Mouse (Mus musculus) forebrain, postnatal 0 days (tissue): ENCODE results near the gene Cabp7. TPM values are rescaled to one million over a fixed set of nuclear protein-coding genes. Genes with fewer than 3 reads are reported as not detected.

Experiments
- ATAC-seq: fragments of 200-750 bp; cut with Nextera tagmentation; 2 replicates; pipeline ENCODE4 v1.8.0; 2017; ENCODE audit warnings: mild to moderate bottlenecking, moderate library complexity
- DNase-seq: peaks from one replicate; pipeline ENCODE4 v3.0.0-alpha.2; 2015
- H3K27ac ChIP-seq: fragments of 300-500 bp; sonication (generic); 2 replicates; pipeline ENCODE4 v1.5.1; 2014; ENCODE audit warnings: low read depth, mild to moderate bottlenecking, antibody characterized with exemption, low read length, moderate library complexity, mixed read lengths
- H3K27me3 ChIP-seq: fragments of 300-500 bp; sonication (generic); 2 replicates; pipeline ENCODE4 v1.6.1; 2014; ENCODE audit warnings: mild to moderate bottlenecking, low read length, mixed read lengths; ENCODE audit not compliant: insufficient read depth
- H3K36me3 ChIP-seq: fragments of 300-500 bp; sonication (generic); 2 replicates; pipeline ENCODE4 v1.6.1; 2014; ENCODE audit warnings: mild to moderate bottlenecking, moderate library complexity; ENCODE audit not compliant: insufficient read depth
- H3K4me1 ChIP-seq: fragments of 300-500 bp; sonication (generic); 2 replicates; pipeline ENCODE4 v1.6.1; 2014; ENCODE audit warnings: antibody characterized with exemption; ENCODE audit not compliant: insufficient read depth
- H3K4me2 ChIP-seq: fragments of 300-500 bp; sonication (generic); 2 replicates; pipeline ENCODE4 v1.6.1; 2014; ENCODE audit warnings: low read depth, mild to moderate bottlenecking, moderate library complexity
- H3K4me3 ChIP-seq: fragments of 300-500 bp; sonication (generic); 2 replicates; pipeline ENCODE4 v1.5.1; 2014; ENCODE audit warnings: low read depth, low read length, mixed read lengths
- H3K9ac ChIP-seq: fragments of 300-500 bp; sonication (generic); 2 replicates; pipeline ENCODE4 v1.6.1; 2014; ENCODE audit warnings: mild to moderate bottlenecking
- H3K9me3 ChIP-seq: fragments of 300-500 bp; sonication (generic); 2 replicates; pipeline ENCODE4 v1.6.1; 2016; ENCODE audit warnings: low read length
- CTCF ChIP-seq: sonication (generic); IDR thresholded peaks from 2 replicates; pipeline ENCODE4 v1.5.1; 2016; ENCODE audit warnings: antibody characterized with exemption, control low read depth, low read depth
- WGBS: fragments of 180-500 bp; shearing (Covaris S2); extraction: QIAGEN DNeasy Blood & Tissue Kit; methylation state at CpG from one replicate; pipeline ENCODE4 v1.1.7; 2014; 5-methylcytosine and 5-hydroxymethylcytosine counted together
- polyA plus RNA-seq: library from polyadenylated mRNA; unstranded; fragments of >200 nt; fragmentation: Nextera tagmentation; extraction: Ambion mirVana; gene quantifications from 2 replicates; pipeline ENCODE4 v1.2.1, GENCODE M21; 2015
- total RNA-seq: library from RNA; depleted of rRNA; stranded (reverse); fragments of >200 nt; gene quantifications from 2 replicates; pipeline ENCODE4 v1.2.3, GENCODE M21; 2014

The Cabp7 gene
- total and polyA plus RNA-seq, 2 experiments from 2014 or later: 1.6 to 5.3 TPM

DNA sequence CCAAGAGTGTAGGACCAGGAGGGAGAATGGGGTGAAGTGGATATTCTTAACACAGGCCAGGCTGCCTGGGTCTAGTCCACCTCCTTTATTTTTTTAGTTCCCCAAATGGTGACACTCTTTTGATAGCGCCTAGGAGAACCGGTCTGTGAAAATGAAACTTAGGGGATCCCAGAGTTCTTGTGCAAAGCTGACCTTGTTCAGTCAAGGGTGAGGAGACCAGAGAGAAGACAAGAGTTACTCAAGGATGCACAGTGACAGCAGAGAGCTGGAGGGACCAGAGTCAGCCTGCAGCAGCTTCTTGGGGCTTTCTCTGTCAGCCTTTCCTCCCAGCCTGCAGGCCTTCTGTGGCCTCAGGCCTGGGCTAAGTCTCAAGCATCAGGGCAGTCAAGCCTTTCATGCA lies 15.9 kb upstream of the Cabp7 start:
- WGBS: 29% methylated on average over 2 of the region's 2 CpGs
- H3K27ac ChIP-seq: no peak overlapping the region
- ATAC-seq: no peak

DNA sequence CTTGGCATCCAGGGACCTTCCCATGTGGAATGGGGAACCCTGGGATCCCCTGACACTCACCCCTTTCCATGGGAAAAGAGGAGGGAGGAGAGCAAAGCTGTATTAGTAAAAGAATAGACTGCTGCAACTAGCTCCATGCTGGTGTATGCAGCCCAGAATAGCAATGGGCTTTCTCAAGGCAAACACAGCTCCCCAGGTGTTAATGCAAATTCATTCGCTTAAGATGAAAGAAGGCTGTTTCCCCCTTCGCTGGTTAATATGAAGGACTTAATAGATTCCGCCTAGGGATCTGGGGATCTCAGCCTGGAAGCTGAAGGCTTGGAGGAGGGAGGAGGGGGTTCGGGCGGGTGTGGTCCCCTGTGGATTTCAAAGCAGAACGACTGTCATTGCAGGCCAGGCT lies 15.4 kb upstream of the Cabp7 start:
- ATAC-seq (peak; percentile 46; the same call in 1 of the 2 replicates), DNase-seq (no peak)
- peak overlapping the region; percentile 6 for H3K9ac ChIP-seq

More for the DNA sequence above, 15.9 kb upstream of the Cabp7 start:
- Histone ChIP-seq H3K9me3 (no peaks in the 10 kb centered on the region), H3K4me3 (no peak overlapping the region), H3K4me1 (no peaks in the 10 kb centered on the region), H3K4me2 (no peak overlapping the region), H3K36me3 (0 out of 2 replicates have a peak, but pooled peaks cover 9% of the 10 kb centered on the region), H3K9ac (peak overlapping the region; percentile 6; the same call in 1 of the 2 replicates), H3K27me3 (no peaks in the 10 kb centered on the region)
- TF ChIP-seq CTCF: no peak
- DNase-seq: no peak

DNA sequence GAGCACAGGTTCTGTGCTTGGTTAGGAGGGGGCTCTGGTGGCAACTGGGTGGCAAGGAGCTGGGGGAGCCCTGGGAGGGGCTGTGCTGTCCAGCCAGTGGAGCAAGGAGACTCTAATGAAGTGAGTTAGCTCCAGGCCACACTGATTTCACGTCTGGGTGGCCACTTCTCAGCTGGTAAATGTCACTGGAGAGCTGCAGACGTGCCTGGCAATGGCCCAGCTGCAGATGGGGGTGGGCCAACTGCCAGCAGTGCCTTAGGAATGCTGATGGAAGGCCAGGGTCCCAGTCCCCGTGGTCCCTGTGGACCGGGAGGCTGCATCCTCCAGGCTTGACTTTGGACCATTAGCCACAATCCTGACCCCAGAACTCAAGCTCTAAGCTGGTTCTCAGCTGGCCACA lies 13.9 kb upstream of the Cabp7 start:
- no peak for DNase-seq
- 20% methylated on average over 4 of the region's 4 CpGs for WGBS
- no peak for ATAC-seq

More for the DNA sequence above, 15.4 kb upstream of the Cabp7 start:
- no peak for TF ChIP-seq CTCF
- no peak overlapping the region for H3K4me3 ChIP-seq
- H3K27ac ChIP-seq: no peak overlapping the region
- H3K4me1 ChIP-seq: no peaks in the 10 kb centered on the region
- H3K9me3 ChIP-seq: no peaks in the 10 kb centered on the region
- no peaks in the 10 kb centered on the region for H3K27me3 ChIP-seq
- WGBS: 18% methylated on average over 6 of the region's 6 CpGs
- H3K36me3 ChIP-seq: 0 out of 2 replicates have a peak, but pooled peaks cover 6% of the 10 kb centered on the region
- H3K4me2 ChIP-seq: no peak overlapping the region

DNA sequence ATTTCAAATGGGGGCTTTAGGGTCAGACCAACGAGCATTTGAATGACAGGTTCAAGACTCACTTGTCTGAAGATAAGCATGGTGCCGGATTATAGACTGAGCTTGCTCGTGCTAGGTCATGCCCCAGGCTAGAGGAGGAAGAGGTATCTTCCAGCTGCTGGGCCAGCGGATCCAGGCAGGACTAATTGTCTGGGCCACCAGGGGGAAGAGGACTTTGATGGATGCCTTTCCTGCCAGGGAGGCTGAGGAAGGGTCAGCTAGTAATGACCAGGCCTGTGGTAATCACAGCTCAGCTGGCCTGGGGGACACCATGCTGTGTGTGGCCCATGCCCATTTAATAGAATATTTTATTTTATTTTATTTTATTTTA lies 11.2 kb upstream of the Cabp7 start:
- no peak overlapping the region for H3K4me2 ChIP-seq
- H3K27ac ChIP-seq: no peak overlapping the region
- H3K9me3 ChIP-seq: no peaks in the 10 kb centered on the region
- 58% methylated on average over 4 of the region's 4 CpGs for WGBS
- DNase-seq (no peak), ATAC-seq (no peak)
- no peaks in the 10 kb centered on the region for H3K27me3 ChIP-seq
- no peaks in the 10 kb centered on the region for H3K4me1 ChIP-seq
- no peaks in the 10 kb centered on the region for H3K36me3 ChIP-seq
- H3K4me3 ChIP-seq: no peak overlapping the region
- TF ChIP-seq CTCF: no peak
- H3K9ac ChIP-seq: no peak overlapping the region

More for the DNA sequence above, 13.9 kb upstream of the Cabp7 start:
- H3K4me2 ChIP-seq: no peak overlapping the region
- H3K27ac ChIP-seq: no peak overlapping the region
- no peak for TF ChIP-seq CTCF
- H3K9ac ChIP-seq: no peak overlapping the region
- no peaks in the 10 kb centered on the region for H3K27me3 ChIP-seq
- no peaks in the 10 kb centered on the region for H3K4me1 ChIP-seq
- no peaks in the 10 kb centered on the region for H3K9me3 ChIP-seq
- H3K36me3 ChIP-seq: 0 out of 2 replicates have a peak, but pooled peaks cover 2% of the 10 kb centered on the region
- H3K4me3 ChIP-seq: no peak overlapping the region

DNA sequence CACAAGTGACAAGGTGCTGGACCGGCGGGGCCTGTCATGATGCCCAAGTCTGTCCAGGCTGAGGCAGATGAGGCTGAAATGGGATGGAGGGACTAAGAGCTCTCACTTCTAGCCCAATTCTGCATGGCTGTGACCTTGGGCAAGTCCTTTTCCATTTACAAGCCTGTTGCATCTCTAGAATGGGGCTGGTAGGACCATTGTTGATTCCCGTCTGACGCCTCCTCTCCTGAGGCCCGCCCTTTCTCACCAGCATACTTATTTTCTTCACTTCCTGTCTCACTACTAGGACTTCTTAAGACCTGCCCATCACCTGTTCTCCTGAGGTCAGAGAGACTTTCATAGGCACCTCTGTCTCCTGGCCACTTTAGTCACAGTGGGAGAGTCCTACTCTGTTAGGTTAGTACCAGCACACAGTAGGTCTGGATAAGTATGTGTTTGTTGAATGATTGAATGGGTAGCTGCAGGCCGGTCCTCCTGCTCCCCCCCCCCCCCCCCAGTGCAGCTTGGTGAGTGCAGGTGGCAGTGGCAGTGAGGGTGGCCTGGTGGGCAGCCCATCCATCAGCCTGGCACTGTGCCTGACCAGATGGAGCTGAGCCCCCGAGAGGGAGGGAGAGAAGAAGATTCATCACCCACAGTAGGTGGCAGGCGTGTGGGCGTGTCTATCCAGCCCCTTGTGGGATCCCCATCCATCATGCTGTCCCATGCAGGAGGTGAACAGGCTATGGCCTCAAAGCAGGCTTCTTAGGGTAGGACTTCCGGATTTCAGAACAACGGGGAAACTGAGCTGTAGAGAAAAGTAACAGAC lies 10.6 kb upstream of the Cabp7 start:
- Histone ChIP-seq H3K27ac (no peak overlapping the region), H3K27me3 (no peaks in the 10 kb centered on the region), H3K4me2 (no peak overlapping the region), H3K9ac (no peak overlapping the region), H3K9me3 (no peaks in the 10 kb centered on the region), H3K4me3 (no peak overlapping the region), H3K4me1 (no peaks in the 10 kb centered on the region), H3K36me3 (no peaks in the 10 kb centered on the region)
- 69% methylated on average over 11 of the region's 11 CpGs for WGBS
- no peak for TF ChIP-seq CTCF
- no peak for ATAC-seq
- DNase-seq: no peak

DNA sequence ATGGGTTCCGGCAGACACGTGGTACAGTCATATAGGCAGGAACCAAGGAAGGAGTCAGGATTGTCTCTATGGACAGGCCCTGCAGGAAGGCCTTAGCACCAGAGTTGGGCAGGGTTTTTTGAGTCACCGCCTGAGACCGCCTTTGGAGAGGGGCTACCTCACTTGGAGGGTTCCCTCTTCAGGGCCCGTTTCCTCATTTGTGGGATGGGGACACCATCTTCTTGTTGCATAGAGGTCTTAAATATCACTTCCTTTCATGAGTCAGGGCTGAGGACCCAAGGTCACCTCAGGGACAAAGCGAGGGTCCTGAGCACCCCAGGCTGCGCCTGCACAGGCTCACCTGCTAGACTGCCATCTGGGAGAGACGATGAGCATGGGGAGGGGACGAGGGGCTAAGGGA lies 9.9 kb upstream of the Cabp7 start:
- no peaks in the 10 kb centered on the region for H3K36me3 ChIP-seq
- no peaks in the 10 kb centered on the region for H3K9me3 ChIP-seq
- no peak overlapping the region for H3K9ac ChIP-seq
- no peak overlapping the region for H3K4me2 ChIP-seq
- no peaks in the 10 kb centered on the region for H3K27me3 ChIP-seq
- ATAC-seq (no peak), DNase-seq (no peak)
- no peak overlapping the region for H3K4me3 ChIP-seq
- no peak overlapping the region for H3K27ac ChIP-seq
- no peaks in the 10 kb centered on the region for H3K4me1 ChIP-seq
- no peak for TF ChIP-seq CTCF
- 85% methylated on average over 9 of the region's 9 CpGs for WGBS

DNA sequence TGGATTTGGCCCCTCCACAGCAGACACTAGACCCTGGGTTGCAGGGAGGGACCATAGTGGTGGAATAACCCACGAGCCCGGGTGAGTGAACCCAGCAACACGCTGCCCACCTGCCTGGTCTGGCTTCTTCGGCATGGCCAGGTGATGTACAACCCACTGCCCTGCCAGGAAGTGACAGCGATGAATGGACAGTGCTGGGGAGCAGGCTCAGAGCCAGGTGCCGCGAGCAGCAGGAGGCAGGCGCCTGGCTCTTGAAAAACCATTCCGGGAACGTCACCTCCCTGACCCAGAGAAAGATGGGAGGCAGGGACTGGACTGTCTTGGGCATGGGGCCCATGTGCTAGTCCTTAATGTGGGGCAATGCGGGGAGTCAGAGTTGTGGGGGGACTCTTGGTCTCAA lies 8.3 kb upstream of the Cabp7 start:
- no peak overlapping the region for H3K4me2 ChIP-seq
- no peak overlapping the region for H3K4me3 ChIP-seq
- H3K27ac ChIP-seq: no peak overlapping the region
- no peak for TF ChIP-seq CTCF
- H3K27me3 ChIP-seq: no peaks in the 10 kb centered on the region
- no peaks in the 10 kb centered on the region for H3K36me3 ChIP-seq
- WGBS: 78% methylated on average over 11 of the region's 11 CpGs
- ATAC-seq (no peak), DNase-seq (no peak)
- no peak overlapping the region for H3K9ac ChIP-seq
- H3K4me1 ChIP-seq: no peaks in the 10 kb centered on the region
- no peaks in the 10 kb centered on the region for H3K9me3 ChIP-seq
